Mouse (Mus musculus): ENCODE data around the gene Actl9.

Actl9 gene

GRCm38 (mm10) chr17:33432019-33432946 lies at the start of gene Actl9:
Actl9 (plus strand) TSS chr17:33432896.
- no peak for DNase-seq (ENCODE audit: low spot score in 2 of 2)

GRCm38 (mm10) chr17:33385705-33386104 lies 47.0 kb upstream of the Actl9 start:
- no peak for DNase-seq (ENCODE audit: low spot score in 2 of 2)

GRCm38 (mm10) chr17:33392271-33392670 lies 40.4 kb upstream of the Actl9 start:
- no peak for DNase-seq (ENCODE audit: low spot score in 2 of 2)

GRCm38 (mm10) chr17:33394182-33395034 lies 38.3 kb upstream of the Actl9 start, which contains the start of gene Zfp101:
Zfp101 (minus strand) TSS chr17:33394641.
- DNase-seq (ENCODE audit: low spot score in 2 of 2) = peak; percentile 73 to 88

- peak; percentile 70 to 84 for DNase-seq (ENCODE audit: low spot score in 2 of 2)
Measured at GRCm38 (mm10) chr17:33439148-33439547, 6.5 kb downstream of the Actl9 start.

GRCm38 (mm10) chr17:33439922-33440321 lies 7.2 kb downstream of the Actl9 start:
- DNase-seq (ENCODE audit: low spot score in 2 of 2) = no peak

- no peak for DNase-seq (ENCODE audit: low spot score in 2 of 2)
Measured at GRCm38 (mm10) chr17:33441159-33441558, 8.5 kb downstream of the Actl9 start.

- DNase-seq (ENCODE audit: low spot score in 2 of 2) = no peak
Measured at GRCm38 (mm10) chr17:33456631-33457030, 23.9 kb downstream of the Actl9 start.

GRCm38 (mm10) chr17:33471206-33471605 lies 38.5 kb downstream of the Actl9 start:
- no peak for DNase-seq (ENCODE audit: low spot score in 2 of 2)

All from spleen, postnatal 10 days (tissue).